In the genomic region with DNA sequence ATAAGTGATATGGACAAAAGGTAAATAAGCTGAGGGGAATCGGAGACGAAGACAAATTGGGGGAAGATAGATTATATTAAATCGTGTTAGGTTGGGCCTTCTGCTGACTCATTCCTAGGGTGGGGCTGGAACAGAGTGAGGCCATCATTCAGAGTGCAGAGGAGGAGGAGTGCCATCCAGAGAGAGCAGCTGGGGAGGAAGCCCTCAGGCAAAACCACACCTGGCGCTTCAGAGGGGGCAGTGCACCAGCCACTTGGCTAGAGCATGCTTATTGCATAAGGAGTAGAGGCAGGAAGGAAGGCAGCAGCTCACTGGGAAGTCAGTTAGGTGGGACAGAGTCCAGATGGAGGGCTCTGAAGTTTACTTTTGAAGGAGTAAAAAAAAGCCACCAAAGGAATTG, we compare ENCODE assay signal across 15 mouse cellular contexts. TPM values are rescaled to one million over a fixed set of nuclear protein-coding genes. Genes with fewer than 3 reads are reported as not detected.
DNase-seq lines count a peak whose midpoint lies in the region; ATAC-seq and TF ChIP-seq lines count a peak whose summit lies in the region.
"Had no signal": no experiment of that assay in that cellular context is flagged by ENCODE, and none has a peak within 500 bp of the region (broad histone marks: within the 10 kb centered on the region; RNA-seq: fewer than 3 reads in every experiment).

No protein-coding gene starts in this region.

- no peaks in the 10 kb centered on the region for H3K36me3 ChIP-seq in liver, embryonic 16.5 days (ENCODE audit: control insufficient read depth, insufficient read depth)
- no peaks in the 10 kb centered on the region for H3K36me3 ChIP-seq in liver, embryonic 12.5 days
- H3K36me3 ChIP-seq: liver, embryonic 13.5 days; midbrain, embryonic 12.5 days had no signal

- H3K9me3 ChIP-seq in liver, embryonic 16.5 days (replicated peaks; ENCODE audit: control insufficient read depth, low read length): no peaks in the 10 kb centered on the region
- H3K9me3 ChIP-seq in liver, embryonic 12.5 days (replicated peaks): no peaks in the 10 kb centered on the region
- H3K9me3 ChIP-seq: liver, embryonic 13.5 days; midbrain, embryonic 12.5 days had no signal

- peak; percentile 38 for DNase-seq in ES-CJ7 (ENCODE audit: low read depth, low spot score)
- peak; percentile 17 to 52 for DNase-seq in thymus, postnatal 36 days
- DNase-seq in lung, postnatal 10 days: no peak
- no peak for DNase-seq in lung, adult 2 months
- DNase-seq: cerebellum, adult 11 months; kidney, postnatal 10 days; liver, embryonic 13.5 days; lung, postnatal 36 days had no signal

- H3K27me3 ChIP-seq in liver, embryonic 16.5 days (ENCODE audit: control insufficient read depth, insufficient read depth, low read depth, low read length): no peaks in the 10 kb centered on the region
- H3K27me3 ChIP-seq in liver, embryonic 12.5 days (replicated peaks): no peaks in the 10 kb centered on the region
- H3K27me3 ChIP-seq: liver, embryonic 13.5 days; midbrain, embryonic 12.5 days; Patski had no signal

- H3K9ac ChIP-seq in liver, embryonic 16.5 days (ENCODE audit: low read depth, low read length): no peak overlapping the region
- no peak overlapping the region for H3K9ac ChIP-seq in liver, embryonic 12.5 days
- H3K9ac ChIP-seq: liver, embryonic 13.5 days; midbrain, embryonic 12.5 days had no signal

- no peak overlapping the region for H3K4me3 ChIP-seq in liver, embryonic 16.5 days (ENCODE audit: low read depth, low read length)
- no peak overlapping the region for H3K4me3 ChIP-seq in liver, embryonic 12.5 days
- H3K4me3 ChIP-seq in lung, adult 2 months (replicated peaks; ENCODE audit: extremely low read depth, low read depth, low read length): no peak overlapping the region
- H3K4me3 ChIP-seq: liver, embryonic 13.5 days; midbrain, embryonic 12.5 days; myocyte had no signal

- 0 out of 2 replicates have a peak, but pooled peaks have one; percentile 43 for ATAC-seq in liver, embryonic 16.5 days (ENCODE audit: low read depth)
- ATAC-seq in liver, embryonic 12.5 days: no peak
- peak; percentile 66 to 93; a peak in 3 of 4 replicates for ATAC-seq in hematopoietic stem cell, adult 5-6 weeks (replicated peaks in 1 of 2; ENCODE audit: insufficient read depth in 1 of 2, low FRiP score in 2 of 2, low TSS enrichment in 1 of 2, low read depth in 1 of 2, poor library complexity in 2 of 2, severe bottlenecking in 2 of 2)
- ATAC-seq: intestine, postnatal 0 days; Patski had no signal

- TF ChIP-seq CTCF in lung, adult 2 months (IDR thresholded peaks at IDR 0.05; ENCODE audit: insufficient read depth, low read length): no peak

- WGBS in liver, embryonic 16.5 days (ENCODE audit: insufficient replicate concordance): 39% methylated on average over 4 of the region's 4 CpGs
- WGBS in liver, embryonic 12.5 days (ENCODE audit: insufficient replicate concordance): 54% methylated on average over 4 of the region's 4 CpGs
- WGBS in lung, adult 2 months: 59% methylated on average over 4 of the region's 4 CpGs

- H3K27ac ChIP-seq in liver, embryonic 16.5 days (ENCODE audit: low read length): no peak overlapping the region
- no peak overlapping the region for H3K27ac ChIP-seq in liver, embryonic 12.5 days
- H3K27ac ChIP-seq: liver, embryonic 13.5 days; midbrain, embryonic 12.5 days had no signal

- H3K4me2 ChIP-seq in liver, embryonic 16.5 days (ENCODE audit: low read depth, low read length): no peak overlapping the region
- no peak overlapping the region for H3K4me2 ChIP-seq in liver, embryonic 12.5 days
- H3K4me2 ChIP-seq: liver, embryonic 13.5 days; midbrain, embryonic 12.5 days had no signal

- no peak for TF ChIP-seq POLR2A in lung, adult 2 months (IDR thresholded peaks at IDR 0.05; ENCODE audit: borderline replicate concordance, extremely low read depth, low read depth, low read length)

- no peaks in the 10 kb centered on the region for H3K4me1 ChIP-seq in liver, embryonic 16.5 days (ENCODE audit: control insufficient read depth, low read depth, low read length)
- H3K4me1 ChIP-seq in liver, embryonic 12.5 days: no peaks in the 10 kb centered on the region
- no peaks in the 10 kb centered on the region for H3K4me1 ChIP-seq in lung, adult 2 months (ENCODE audit: control insufficient read depth, insufficient read depth, low read length)
- H3K4me1 ChIP-seq: liver, embryonic 13.5 days; midbrain, embryonic 12.5 days had no signal

RNA-seq across cellular contexts. Expression of gene Bank1, which starts 51.0 kb away (rescaled TPM):
- 3.0 and 3.2 TPM in 2 replicates for polyA plus RNA-seq in liver, embryonic 16.5 days (2015; fragmentation: Nextera tagmentation; extraction: Ambion mirVana)
- 1.8 and 2.0 TPM in 2 replicates for polyA plus RNA-seq in liver, embryonic 12.5 days (2016; fragmentation: Nextera tagmentation; extraction: Ambion mirVana)
- total RNA-seq in hematopoietic stem cell, adult 5-6 weeks (2017): 5.3 and 5.7 TPM in 2 replicates
- polyA plus RNA-seq in lung, adult 2 months (2012; rRNA removed): 0.92 and 2.3 TPM in 2 replicates
- polyA plus RNA-seq: myocyte had no signal

Comparison
In these comparisons a context has a peak if more than half of its experiments do, and no peak if none do; other contexts are left out.
1. DNase-seq: peak in ES-CJ7 (single experiment) and thymus, postnatal 36 days (2 of 2); none in lung, postnatal 10 days (single experiment) and lung, adult 2 months (single experiment).